Mouse (Mus musculus): ENCODE measurements at regions not wholly inside any gene's neighbourhood (a gene's known extent, or its start where the extent isn't known, plus 50 kb on each side); places are given as distances from the start of the nearest gene placed in this dataset.

DNA sequence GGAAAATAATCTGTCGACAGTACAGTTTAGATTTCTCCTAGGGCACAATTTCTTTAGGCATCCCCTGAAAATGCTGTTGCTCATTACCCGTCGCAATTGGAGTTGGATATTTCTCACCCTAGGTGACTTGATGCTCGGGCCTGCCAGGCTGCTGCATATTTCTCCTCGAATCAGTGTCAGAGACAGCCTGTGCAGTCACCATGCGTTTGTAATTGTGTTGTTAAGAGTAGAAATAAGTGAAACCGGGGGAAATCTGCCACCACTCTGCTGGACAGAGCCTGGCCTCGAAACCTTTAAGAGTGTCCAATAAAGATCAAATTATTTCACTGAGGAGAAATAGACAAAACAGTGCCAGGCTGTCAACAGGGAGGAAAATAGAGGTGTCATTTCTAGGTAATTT, 340.7 kb upstream of the Zc3h15 start:
- no peaks in the 10 kb centered on the region for H3K4me1 ChIP-seq (replicated peaks; ENCODE audit: control insufficient read depth in 2 of 2, insufficient read depth in 2 of 2, low read length in 1 of 2)
- no peaks in the 10 kb centered on the region for H3K9me3 ChIP-seq (ENCODE audit: control insufficient read depth, low read length)
- H3K9ac ChIP-seq (replicated peaks), result no peak overlapping the region
- no peaks in the 10 kb centered on the region for H3K36me3 ChIP-seq (replicated peaks; ENCODE audit: control insufficient read depth, insufficient read depth, low read depth)
- no peak overlapping the region for H3K27ac ChIP-seq
- DNase-seq (ENCODE audit: low read depth in 3 of 3, low spot score in 3 of 3), result no peak
- H3K4me3 ChIP-seq (ENCODE audit: insufficient read depth in 1 of 2, low read depth in 2 of 2, low read length in 2 of 2), result no peak overlapping the region
- no peak overlapping the region for H3K4me2 ChIP-seq (ENCODE audit: low read depth)
- WGBS (ENCODE audit: insufficient replicate concordance), result 51% methylated on average over 8 of the region's 8 CpGs
- TF ChIP-seq EP300 (IDR thresholded peaks at IDR 0.05; ENCODE audit: low read depth) (no peak), CTCF (IDR thresholded peaks at IDR 0.05; ENCODE audit: low read depth) (no peak)
- no peaks in the 10 kb centered on the region for H3K27me3 ChIP-seq (ENCODE audit: control insufficient read depth, insufficient read depth, low read length)
- ATAC-seq (ENCODE audit: insufficient read depth), result no peak

- H3K9me3 ChIP-seq (ENCODE audit: control insufficient read depth, low read length), result no peaks in the 10 kb centered on the region
- H3K4me2 ChIP-seq (ENCODE audit: low read depth), result no peak overlapping the region
- TF ChIP-seq EP300 (IDR thresholded peaks at IDR 0.05; ENCODE audit: low read depth), result no peak
- TF ChIP-seq CTCF (IDR thresholded peaks at IDR 0.05; ENCODE audit: low read depth), result no peak
- ATAC-seq (ENCODE audit: insufficient read depth) (no peak), DNase-seq (ENCODE audit: low read depth in 3 of 3, low spot score in 3 of 3) (no peak)
- no peak overlapping the region for H3K9ac ChIP-seq (replicated peaks)
- H3K27me3 ChIP-seq (ENCODE audit: control insufficient read depth, insufficient read depth, low read length), result no peaks in the 10 kb centered on the region
- H3K36me3 ChIP-seq (replicated peaks; ENCODE audit: control insufficient read depth, insufficient read depth, low read depth), result no peaks in the 10 kb centered on the region
- no peaks in the 10 kb centered on the region for H3K4me1 ChIP-seq (replicated peaks; ENCODE audit: control insufficient read depth in 2 of 2, insufficient read depth in 2 of 2, low read length in 1 of 2)
- H3K4me3 ChIP-seq (ENCODE audit: insufficient read depth in 1 of 2, low read depth in 2 of 2, low read length in 2 of 2), result no peak overlapping the region
- WGBS (ENCODE audit: insufficient replicate concordance), result 38% methylated on average over 5 of the region's 5 CpGs
- H3K27ac ChIP-seq, result no peak overlapping the region
Measured at GRCm38 (mm10) chr2:83332056-83332769, 312.0 kb upstream of the Zc3h15 start.

- no peaks in the 10 kb centered on the region for H3K9me3 ChIP-seq (ENCODE audit: control insufficient read depth, low read length)
- ATAC-seq (ENCODE audit: insufficient read depth) (no peak), DNase-seq (ENCODE audit: low read depth in 3 of 3, low spot score in 3 of 3) (no peak)
- no peaks in the 10 kb centered on the region for H3K36me3 ChIP-seq (replicated peaks; ENCODE audit: control insufficient read depth, insufficient read depth, low read depth)
- 13% methylated on average over 5 of the region's 5 CpGs for WGBS (ENCODE audit: insufficient replicate concordance)
- H3K4me2 ChIP-seq (ENCODE audit: low read depth), result no peak overlapping the region
- no peak overlapping the region for H3K4me3 ChIP-seq (ENCODE audit: insufficient read depth in 1 of 2, low read depth in 2 of 2, low read length in 2 of 2)
- H3K27me3 ChIP-seq (ENCODE audit: control insufficient read depth, insufficient read depth, low read length), result no peaks in the 10 kb centered on the region
- H3K27ac ChIP-seq, result no peak overlapping the region
- TF ChIP-seq EP300 (IDR thresholded peaks at IDR 0.05; ENCODE audit: low read depth) (no peak), CTCF (IDR thresholded peaks at IDR 0.05; ENCODE audit: low read depth) (no peak)
- H3K9ac ChIP-seq (replicated peaks), result no peak overlapping the region
- no peaks in the 10 kb centered on the region for H3K4me1 ChIP-seq (replicated peaks; ENCODE audit: control insufficient read depth in 2 of 2, insufficient read depth in 2 of 2, low read length in 1 of 2)
Measured at GRCm38 (mm10) chr2:83332770-83333157, 311.5 kb upstream of the Zc3h15 start.

DNA sequence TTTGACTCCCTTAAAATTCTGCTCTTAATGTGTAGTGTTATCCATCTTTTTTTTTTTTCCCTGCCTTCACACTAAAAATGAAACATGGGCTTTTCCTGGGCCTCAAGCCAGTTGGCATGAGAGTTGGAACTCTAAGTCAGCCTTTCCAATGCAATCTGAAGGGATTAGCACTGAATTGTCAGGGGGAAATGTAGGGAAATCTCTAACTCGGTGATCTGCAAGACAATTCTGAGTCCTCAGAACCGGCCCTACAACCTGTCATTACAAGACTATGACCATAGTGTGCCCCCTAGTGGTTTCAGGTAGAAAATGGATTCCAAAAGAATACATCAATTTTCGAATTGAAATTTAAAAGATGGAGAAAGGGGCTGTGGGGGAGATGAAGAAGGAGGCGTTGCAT, 306.9 kb upstream of the Zc3h15 start:
- no peak for DNase-seq (ENCODE audit: low read depth in 3 of 3, low spot score in 3 of 3)
- no peaks in the 10 kb centered on the region for H3K4me1 ChIP-seq (replicated peaks; ENCODE audit: control insufficient read depth in 2 of 2, insufficient read depth in 2 of 2, low read length in 1 of 2)
- no peaks in the 10 kb centered on the region for H3K36me3 ChIP-seq (replicated peaks; ENCODE audit: control insufficient read depth, insufficient read depth, low read depth)
- TF ChIP-seq CTCF (IDR thresholded peaks at IDR 0.05; ENCODE audit: low read depth) (peak; percentile 24; the same call in 1 of the 2 replicates), EP300 (IDR thresholded peaks at IDR 0.05; ENCODE audit: low read depth) (no peak)
- no peak overlapping the region for H3K4me3 ChIP-seq (ENCODE audit: insufficient read depth in 1 of 2, low read depth in 2 of 2, low read length in 2 of 2)
- no peak overlapping the region for H3K9ac ChIP-seq (replicated peaks)
- no peaks in the 10 kb centered on the region for H3K27me3 ChIP-seq (ENCODE audit: control insufficient read depth, insufficient read depth, low read length)
- H3K27ac ChIP-seq, result no peak overlapping the region
- WGBS (ENCODE audit: insufficient replicate concordance), result 26% methylated on average over 4 of the region's 4 CpGs
- no peak overlapping the region for H3K4me2 ChIP-seq (ENCODE audit: low read depth)
- ATAC-seq (ENCODE audit: insufficient read depth), result no peak
- H3K9me3 ChIP-seq (ENCODE audit: control insufficient read depth, low read length), result no peaks in the 10 kb centered on the region

DNA sequence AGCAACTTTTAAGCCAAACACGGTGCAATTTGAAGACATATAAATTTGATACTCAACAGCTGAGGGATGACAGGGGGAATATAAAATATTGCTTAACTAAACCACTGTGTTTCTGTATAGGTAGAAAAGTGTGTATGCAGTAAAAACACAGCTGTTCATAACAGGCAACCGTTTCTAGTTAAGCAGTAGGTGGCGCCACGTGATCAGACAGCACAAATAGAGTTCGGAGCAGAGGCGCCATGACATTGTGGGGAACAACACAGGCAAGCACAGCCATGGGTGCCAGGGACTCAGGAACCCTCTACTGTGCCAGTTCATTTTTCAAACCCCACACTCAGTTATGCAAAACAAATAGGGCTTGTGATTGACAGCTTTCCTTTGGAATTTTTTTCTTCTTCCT, 304.1 kb upstream of the Zc3h15 start:
- Histone ChIP-seq H3K4me1 (replicated peaks; ENCODE audit: control insufficient read depth in 2 of 2, insufficient read depth in 2 of 2, low read length in 1 of 2) (no peaks in the 10 kb centered on the region), H3K4me2 (ENCODE audit: low read depth) (no peak overlapping the region), H3K36me3 (replicated peaks; ENCODE audit: control insufficient read depth, insufficient read depth, low read depth) (no peaks in the 10 kb centered on the region), H3K9me3 (ENCODE audit: control insufficient read depth, low read length) (no peaks in the 10 kb centered on the region), H3K4me3 (ENCODE audit: insufficient read depth in 1 of 2, low read depth in 2 of 2, low read length in 2 of 2) (no peak overlapping the region), H3K9ac (replicated peaks) (no peak overlapping the region), H3K27me3 (ENCODE audit: control insufficient read depth, insufficient read depth, low read length) (no peaks in the 10 kb centered on the region), H3K27ac (no peak overlapping the region)
- TF ChIP-seq EP300 (IDR thresholded peaks at IDR 0.05; ENCODE audit: low read depth), result no peak
- no peak for TF ChIP-seq CTCF (IDR thresholded peaks at IDR 0.05; ENCODE audit: low read depth)
- 59% methylated on average over 6 of the region's 6 CpGs for WGBS (ENCODE audit: insufficient replicate concordance)
- ATAC-seq (ENCODE audit: insufficient read depth), result no peak
- DNase-seq (ENCODE audit: low read depth in 3 of 3, low spot score in 3 of 3), result no peak
